Mouse (Mus musculus): ENCODE results near the gene Plekha1.

Plekha1 gene

GRCm38 (mm10) chr7:130859926-130860325, 5.6 kb upstream of the Plekha1 start:
- DNase-seq (ENCODE audit: low spot score), result no peak

- DNase-seq (ENCODE audit: low spot score), result no peak
Observed at GRCm38 (mm10) chr7:130860721-130861142, 4.8 kb upstream of the Plekha1 start.

GRCm38 (mm10) chr7:130862501-130862900, 3.1 kb upstream of the Plekha1 start:
- DNase-seq (ENCODE audit: low spot score), result no peak

DNA sequence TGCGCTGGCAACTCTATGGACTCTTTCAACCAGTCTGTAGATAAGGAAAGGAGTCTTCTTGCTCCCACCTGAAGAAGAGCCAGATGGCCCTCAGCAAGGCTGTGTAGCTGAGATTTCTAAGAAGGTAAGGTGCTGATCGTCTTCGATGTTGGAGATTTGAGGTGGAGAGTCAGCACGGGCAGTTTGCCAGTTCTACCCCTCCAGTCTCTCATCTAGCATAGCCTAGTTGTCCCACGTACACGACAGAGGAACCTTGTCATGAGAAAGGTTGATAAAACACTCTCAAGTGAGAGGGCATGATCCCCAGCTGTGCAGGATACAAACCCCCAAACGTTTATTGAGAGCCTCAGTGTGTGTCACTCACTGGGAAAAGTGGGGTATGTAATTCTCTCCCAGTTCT, 845 bp upstream of the Plekha1 start:
- DNase-seq (ENCODE audit: low spot score), result no peak

- DNase-seq (ENCODE audit: low spot score), result no peak
Observed at GRCm38 (mm10) chr7:130866640-130867039, 1.1 kb downstream of the Plekha1 start.

DNA sequence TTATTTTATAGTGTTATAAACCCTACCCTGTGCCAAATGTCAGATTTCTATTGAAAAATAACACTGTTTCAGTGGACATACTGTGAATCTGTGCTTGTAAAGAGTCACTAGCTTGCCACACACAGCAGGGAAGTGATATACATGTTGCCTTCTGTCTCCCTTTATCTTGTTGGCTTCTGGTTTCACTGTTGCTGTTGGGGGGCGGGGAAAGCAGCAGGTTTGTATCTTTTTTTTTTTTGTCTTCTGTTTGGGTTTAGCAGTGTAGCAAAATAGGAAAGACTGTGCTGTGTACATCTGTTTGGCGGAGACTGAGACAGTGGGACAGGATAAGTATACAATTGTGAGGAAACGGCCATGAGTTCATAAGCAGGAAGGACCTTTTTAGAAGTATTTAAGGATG, 1.7 kb downstream of the Plekha1 start:
- DNase-seq (ENCODE audit: low spot score), result no peak

- DNase-seq (ENCODE audit: low spot score), result no peak
Observed at GRCm38 (mm10) chr7:130884161-130884560, 18.6 kb downstream of the Plekha1 start.

- DNase-seq (ENCODE audit: low spot score), result no peak
Observed at GRCm38 (mm10) chr7:130886246-130886645, 20.7 kb downstream of the Plekha1 start.

DNA sequence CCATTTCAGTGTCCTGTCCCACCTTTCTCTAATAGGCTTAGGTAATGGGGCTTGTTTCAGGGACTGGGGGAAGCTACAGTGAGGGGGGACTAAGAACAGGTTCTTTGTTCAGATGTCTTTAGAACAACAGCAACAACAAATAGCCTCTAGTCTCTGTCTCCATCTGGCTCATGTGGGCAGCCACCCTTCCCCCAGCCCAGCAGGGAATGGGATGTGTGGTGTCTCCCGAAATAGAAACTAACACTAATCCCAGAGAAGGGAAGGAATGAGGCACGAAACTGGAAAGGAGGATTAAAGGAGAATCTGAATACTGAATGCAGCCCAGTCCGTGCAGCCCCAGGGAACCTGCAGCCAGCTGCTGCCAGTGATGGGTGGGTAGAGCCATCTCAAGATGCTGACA, 22.4 kb downstream of the Plekha1 start:
- no peak for DNase-seq (ENCODE audit: low spot score)

- DNase-seq (ENCODE audit: low spot score), result no peak
Observed at GRCm38 (mm10) chr7:130890871-130891270, 25.3 kb downstream of the Plekha1 start.

DNA sequence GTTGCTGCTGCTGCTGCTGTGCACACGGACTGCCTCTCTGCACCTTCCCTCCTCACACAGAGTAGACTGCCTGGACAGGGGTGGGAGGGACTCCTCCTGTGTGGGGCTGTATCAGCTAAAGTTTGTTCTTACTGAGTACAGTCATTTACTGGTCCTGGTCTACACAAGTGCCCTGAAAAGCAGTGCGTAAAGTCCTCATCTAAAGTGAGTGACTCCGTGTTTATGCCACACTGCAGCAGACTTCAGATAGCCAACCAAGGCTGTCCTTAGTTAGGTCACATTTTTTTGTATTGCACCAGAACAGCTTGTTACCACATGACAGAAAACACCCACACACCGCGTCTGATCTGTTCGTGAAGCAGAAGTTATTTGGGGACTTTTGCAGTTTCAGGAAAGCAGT, 27.4 kb downstream of the Plekha1 start:
- peak; percentile 60 for DNase-seq (ENCODE audit: low spot score)

- DNase-seq (ENCODE audit: low spot score), result no peak
Observed at GRCm38 (mm10) chr7:130894931-130895617, 29.5 kb downstream of the Plekha1 start.

- DNase-seq (ENCODE audit: low spot score), result no peak
Observed at GRCm38 (mm10) chr7:130895618-130895945, 30.0 kb downstream of the Plekha1 start.

GRCm38 (mm10) chr7:130896064-130896463, 30.5 kb downstream of the Plekha1 start:
- no peak for DNase-seq (ENCODE audit: low spot score)

GRCm38 (mm10) chr7:130897201-130897600, 31.6 kb downstream of the Plekha1 start:
- DNase-seq (ENCODE audit: low spot score), result no peak

- no peak for DNase-seq (ENCODE audit: low spot score)
Observed at GRCm38 (mm10) chr7:130898373-130898772, 32.8 kb downstream of the Plekha1 start.

- no peak for DNase-seq (ENCODE audit: low spot score)
Observed at GRCm38 (mm10) chr7:130900233-130900848, 34.8 kb downstream of the Plekha1 start.

GRCm38 (mm10) chr7:130902929-130903328, 37.4 kb downstream of the Plekha1 start:
- no peak for DNase-seq (ENCODE audit: low spot score)

- DNase-seq (ENCODE audit: low spot score), result no peak
Observed at GRCm38 (mm10) chr7:130903505-130904074, 38.0 kb downstream of the Plekha1 start.

GRCm38 (mm10) chr7:130904571-130905365, 39.2 kb downstream of the Plekha1 start:
- DNase-seq (ENCODE audit: low spot score), result no peak

GRCm38 (mm10) chr7:130910841-130911240, 45.3 kb downstream of the Plekha1 start:
- peak; percentile 69 for DNase-seq (ENCODE audit: low spot score)

GRCm38 (mm10) chr7:130914693-130915363, 49.3 kb downstream of the Plekha1 start:
- no peak for DNase-seq (ENCODE audit: low spot score)
